Mouse (Mus musculus) cerebellum, postnatal 25 days (tissue): ENCODE data around the gene Zfhx3.

Experiments used
- DNase-seq, 2 experiments: peaks; one replicate each; pipeline ENCODE4 v3.0.0; 2021; ENCODE audit warnings: mixed read lengths in 2 of 2

Zfhx3 gene

DNA sequence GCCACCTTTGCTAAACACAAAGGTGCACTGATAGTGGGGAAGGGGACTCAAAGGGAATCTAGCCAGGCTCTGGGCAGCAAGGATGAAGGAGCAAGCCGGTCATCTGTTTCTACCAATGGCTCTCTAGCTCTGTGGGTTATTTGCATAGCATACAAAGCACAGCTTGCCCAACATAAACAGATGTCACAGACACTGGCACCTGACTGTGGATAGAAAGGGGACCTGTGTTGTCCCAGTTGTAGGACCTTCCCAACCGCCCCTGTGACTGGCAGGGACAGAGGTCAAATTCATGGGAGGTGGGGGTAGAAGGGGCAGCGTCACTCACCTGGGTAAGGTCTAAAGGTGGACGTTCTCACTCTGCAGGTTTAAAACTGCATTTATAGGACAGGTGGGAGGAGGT is 884.0 kb downstream of the Zfhx3 start:
- DNase-seq: no peak

DNA sequence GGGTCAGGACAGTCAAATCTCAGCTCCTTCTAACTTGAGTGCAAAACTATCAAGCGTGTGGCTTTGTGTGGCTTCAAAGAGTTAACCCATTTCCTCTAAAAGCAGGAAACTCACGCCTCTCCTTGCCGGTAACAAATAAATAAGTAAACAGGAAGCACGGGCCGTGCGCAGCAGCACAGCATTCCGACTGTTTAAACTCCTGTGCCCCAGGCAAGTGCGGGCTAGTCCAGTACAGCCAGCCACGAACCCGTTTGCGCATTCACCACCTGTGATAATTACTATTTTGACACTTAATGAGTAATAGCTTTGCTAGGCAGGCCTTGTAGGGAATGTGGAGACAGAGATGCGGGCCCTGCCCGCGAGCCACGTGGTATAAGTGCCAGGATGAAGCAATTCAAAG is 885.0 kb downstream of the Zfhx3 start:
- no peak for DNase-seq

DNA sequence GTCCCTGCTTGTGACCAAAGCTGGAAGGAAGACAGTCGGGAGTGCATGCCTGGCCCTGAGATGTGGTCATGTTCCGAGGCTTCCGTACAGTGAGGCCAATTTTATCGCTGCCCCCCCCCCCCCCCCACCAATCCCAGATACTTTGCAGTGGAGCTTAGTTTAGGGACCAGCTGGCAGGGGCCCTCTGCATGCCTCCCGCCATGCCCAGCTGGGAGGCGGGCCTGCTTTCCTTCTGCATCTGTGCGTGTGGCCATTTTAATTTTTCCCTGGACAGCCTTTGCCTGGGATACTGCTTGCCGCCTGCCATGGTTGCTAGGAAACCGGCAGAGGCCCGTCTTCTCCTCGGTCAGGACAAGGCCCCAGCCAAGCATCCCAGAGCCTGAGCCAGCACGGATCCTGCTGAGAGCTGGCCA is 886.9 kb downstream of the Zfhx3 start:
- peak; percentile 11 to 44 for DNase-seq

DNA sequence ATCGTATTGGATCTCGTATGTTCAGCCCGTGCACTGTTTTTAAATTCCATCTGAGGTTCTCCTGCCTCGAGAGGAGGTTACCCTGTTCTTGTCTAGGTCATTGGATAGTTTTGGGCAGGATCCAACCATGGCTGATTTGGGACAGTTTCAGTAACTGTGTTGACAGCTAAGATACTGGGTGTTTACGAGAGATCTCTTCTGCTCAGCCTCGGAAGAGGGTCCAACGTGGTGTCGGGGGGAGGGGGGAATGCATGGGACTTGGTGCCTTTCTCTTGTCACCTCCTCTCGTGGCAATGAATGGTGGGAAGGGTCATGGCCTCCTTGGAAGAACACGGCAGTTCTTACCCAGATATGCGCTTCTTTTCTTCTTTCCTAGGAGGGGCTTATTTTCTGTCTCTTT is 892.7 kb downstream of the Zfhx3 start:
- DNase-seq: no peak

DNA sequence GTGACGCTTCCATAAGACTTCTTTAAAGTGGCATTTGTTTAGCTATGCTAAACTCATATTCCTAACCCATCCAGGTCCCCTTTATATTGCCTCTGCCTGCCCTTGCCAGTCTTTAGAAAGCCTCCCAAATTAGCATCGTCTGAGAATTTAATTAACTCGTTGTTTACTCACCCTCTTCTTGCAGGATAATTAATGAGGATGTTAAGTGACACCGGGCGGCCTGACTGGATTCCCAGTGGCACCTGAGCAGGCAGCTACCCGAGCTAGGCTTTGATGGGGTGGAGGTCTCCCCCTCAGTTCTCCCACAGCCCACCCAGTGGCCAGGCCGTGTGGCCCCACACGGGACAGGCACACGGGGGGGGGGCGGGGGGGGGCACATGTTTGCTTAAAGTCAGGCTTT is 895.3 kb downstream of the Zfhx3 start:
- no peak for DNase-seq

DNA sequence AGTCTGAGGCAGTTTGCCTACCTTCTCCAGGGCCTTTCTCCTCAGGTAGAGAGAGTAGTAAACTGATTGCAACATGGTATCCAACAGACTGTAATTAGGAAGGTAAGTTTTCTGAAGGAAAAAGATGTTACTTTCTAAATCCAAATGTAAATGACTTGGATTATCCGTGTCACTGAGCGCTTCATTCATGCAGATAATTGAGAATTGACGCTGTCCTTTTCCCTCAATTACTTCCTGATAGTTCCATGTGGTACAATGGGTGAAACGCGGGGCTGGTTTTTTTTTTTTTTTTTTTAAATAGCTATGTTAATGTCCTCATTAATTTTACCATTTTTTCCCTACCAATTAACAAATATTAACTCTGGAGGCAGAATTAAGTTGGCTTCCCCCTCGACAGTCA is 896.3 kb downstream of the Zfhx3 start:
- no peak for DNase-seq

DNA sequence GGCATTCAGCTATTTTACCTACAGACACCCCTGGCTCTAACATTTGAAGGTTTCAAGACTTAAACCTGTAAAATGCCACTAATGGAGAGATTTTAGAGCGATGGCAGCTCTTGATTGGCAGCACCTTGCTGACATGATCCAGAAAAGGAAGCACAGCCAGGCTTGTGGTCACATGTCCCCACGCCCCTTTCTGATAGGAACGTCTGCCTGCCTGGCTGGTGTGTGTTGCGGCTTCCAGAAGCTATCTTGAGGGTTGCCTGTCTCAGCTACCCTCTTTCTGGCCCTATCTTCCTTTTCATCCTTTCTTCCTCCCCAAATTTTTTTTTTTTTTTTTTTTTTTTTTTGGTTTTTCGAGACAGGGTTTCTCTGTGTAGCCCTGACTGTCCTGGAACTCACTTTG is 899.9 kb downstream of the Zfhx3 start:
- DNase-seq: no peak

DNA sequence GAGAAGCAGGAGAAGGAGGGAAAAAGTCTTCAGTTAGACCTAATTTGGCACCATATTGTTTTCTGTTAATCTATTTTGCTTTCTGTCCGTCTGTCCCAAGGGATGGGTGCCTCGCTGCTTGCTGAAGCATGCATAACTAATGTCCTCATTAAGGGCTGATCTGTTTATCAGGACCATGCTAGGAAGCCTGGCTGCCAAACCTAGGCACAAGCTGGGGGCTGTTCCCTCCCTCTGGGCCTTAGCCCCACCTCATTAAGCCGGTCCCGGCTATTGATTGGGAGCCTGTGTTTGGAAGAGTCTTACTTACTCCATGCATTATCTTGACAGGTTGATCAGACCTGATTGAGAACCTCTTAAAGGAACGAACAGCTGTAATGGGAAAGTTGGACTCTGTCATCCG is 903.7 kb downstream of the Zfhx3 start:
- no peak for DNase-seq

DNA sequence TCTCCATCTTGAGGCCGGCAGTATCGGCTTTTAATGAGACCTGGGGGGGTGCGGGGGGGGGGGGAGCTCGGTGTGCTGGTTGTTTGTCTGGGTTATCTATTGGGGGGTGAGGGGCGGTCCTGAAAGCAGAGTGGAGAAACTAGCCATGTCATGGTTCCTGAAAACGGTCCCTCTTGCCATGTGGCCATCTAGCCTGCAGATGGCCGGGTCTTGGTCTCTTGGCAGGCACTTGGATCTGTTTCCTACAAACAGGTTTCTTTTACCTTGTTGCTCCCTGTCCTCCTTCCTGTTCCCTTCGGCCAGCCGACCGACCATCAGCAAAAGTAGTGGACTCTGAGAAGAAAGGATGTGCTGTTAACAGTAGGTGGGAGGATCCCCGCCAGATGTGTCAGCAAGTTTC is 904.4 kb downstream of the Zfhx3 start:
- no peak for DNase-seq

DNA sequence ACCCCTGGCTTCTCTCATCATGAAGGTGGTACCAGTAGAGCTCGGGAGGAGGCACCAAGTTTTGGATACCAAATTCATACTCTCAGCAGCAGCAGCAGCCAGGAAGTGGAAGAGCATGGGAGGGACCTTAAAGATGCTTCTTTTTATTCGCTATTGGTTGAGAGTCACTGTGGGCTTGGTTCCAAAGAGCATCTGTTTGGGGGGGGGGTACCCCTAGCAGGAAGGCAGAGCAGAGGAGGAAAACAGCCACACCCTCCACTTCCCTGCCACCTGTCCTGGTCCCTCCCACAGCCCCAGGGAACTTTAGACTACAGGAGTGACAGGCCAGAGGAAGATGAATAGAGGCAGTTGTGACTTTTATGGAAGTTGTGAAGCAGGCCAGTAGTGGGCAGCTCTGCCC is 904.9 kb downstream of the Zfhx3 start:
- DNase-seq: no peak

DNA sequence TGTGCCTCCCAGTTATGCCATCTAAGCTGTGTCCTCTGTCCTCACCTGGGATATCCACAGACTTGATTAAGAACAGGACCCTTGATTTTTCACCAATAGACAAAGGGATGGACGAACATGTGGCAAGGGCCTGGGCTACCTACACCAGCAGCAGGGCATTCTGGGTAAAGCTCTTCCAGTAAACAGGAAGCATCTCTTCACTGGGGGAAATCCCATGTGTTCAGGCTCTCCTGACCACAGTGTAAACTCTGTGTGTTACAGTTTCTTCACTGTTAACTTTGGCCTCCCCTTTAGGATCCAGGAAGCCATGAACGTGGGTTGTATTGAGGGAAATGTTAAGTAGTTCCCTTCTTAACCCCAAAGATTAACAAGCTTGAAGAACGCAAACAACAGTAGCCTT is 906.0 kb downstream of the Zfhx3 start:
- no peak for DNase-seq

DNA sequence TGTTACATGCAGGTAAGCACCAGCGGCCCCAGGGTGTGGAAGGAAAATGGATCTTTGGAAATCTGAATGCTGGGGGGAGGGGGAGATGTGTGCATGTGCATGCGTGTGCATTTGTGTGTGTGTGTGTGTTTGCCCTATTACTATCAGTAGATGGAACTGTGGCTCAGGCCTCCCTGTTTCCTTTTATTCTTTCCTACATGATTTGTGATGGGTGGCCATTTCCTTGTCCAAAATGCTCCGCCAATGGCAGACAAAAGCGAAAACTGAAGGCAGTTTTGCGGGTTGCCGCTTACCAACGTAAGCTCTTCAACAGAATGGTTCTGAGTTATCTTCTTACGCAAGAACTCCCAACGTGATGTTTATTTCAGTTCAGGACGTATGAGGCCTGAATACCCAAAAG is 910.6 kb downstream of the Zfhx3 start:
- DNase-seq: no peak

DNA sequence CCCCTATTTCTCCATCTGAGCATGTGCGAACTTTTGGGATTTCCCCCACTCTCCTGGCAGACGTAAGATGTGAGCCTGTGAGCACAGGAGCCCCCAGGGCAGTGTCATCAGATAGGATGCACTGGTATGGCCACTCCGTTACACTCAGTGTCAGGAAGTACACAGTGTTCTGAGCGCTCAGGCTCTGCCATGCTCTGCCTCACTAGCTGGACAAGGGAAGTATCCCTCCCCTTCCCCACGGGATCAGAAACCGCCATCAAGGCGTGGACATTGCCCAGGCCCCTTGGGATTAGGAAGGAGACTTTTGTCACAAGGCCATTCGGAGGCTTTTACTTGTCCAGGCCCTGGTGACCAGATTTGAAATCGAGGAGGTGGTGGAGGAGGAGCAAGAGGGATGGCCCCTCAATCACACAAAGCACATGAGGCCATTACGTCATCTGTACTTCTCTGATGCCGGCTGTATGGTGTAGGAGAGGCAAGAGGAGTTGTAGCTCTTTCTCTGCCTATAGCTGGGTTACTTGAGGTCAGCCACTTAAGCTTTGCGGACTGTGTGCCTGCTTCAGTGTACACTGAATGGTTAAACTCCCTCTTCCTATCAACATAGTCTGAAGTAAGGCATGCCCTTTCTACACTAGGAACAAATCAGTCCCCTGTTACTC is 912.1 kb downstream of the Zfhx3 start:
- no peak for DNase-seq

DNA sequence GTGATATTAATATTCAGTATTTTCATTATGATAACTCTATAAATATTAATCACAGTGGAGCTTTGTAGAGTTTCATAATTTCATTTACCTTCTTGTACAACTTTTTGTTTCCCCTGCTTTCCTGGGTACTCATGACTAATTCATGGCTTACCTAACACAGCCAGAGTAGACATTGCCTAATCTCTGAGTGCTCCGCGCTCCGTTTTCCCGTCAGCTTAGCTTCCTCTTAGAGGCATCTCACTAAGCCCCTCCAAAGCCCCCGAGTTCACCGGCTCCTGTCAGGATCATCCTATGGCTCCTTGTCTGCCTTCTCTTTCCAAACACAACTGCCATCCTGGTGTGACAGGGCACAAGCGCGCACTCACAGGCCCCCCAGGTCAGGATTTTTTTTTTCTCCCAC is 916.6 kb downstream of the Zfhx3 start:
- DNase-seq: no peak

DNA sequence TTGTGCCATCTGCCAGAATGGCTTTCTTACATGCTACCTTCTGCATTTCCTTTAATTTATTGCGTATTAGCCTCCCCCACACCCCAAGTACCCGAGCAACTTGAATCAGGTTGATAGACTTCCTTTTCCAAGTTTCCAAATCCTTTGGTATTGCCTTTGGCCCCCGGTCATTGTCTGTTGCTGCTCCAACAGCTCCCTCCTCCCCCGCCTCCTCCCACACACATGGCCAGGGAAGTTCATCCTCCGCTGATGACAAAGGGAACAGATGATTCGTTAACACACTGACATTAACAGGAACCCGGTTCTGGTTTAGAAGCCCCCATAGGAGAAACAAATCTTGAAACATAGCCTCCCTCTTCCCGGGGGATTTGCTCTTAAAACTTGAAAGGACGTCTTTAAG is 917.5 kb downstream of the Zfhx3 start:
- no peak for DNase-seq

DNA sequence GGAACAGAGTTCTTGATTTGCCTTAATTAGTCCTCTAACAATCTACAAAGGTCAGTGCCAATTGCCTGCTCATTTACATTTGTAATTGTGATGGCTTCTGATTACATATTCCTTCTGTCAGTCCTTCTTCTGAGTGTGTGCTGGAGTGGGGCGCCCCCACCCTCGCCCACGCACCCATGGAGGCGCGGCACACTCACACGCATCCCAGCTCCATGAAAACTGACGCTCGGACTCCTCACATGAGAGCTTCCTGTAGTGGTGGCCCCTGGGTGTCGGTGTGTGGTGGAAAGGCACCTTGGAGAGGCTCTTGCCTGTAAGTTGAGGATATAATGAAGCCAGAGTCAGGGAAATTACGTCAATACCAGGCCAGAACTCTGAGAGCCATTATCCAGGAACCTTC is 921.0 kb downstream of the Zfhx3 start:
- no peak for DNase-seq

DNA sequence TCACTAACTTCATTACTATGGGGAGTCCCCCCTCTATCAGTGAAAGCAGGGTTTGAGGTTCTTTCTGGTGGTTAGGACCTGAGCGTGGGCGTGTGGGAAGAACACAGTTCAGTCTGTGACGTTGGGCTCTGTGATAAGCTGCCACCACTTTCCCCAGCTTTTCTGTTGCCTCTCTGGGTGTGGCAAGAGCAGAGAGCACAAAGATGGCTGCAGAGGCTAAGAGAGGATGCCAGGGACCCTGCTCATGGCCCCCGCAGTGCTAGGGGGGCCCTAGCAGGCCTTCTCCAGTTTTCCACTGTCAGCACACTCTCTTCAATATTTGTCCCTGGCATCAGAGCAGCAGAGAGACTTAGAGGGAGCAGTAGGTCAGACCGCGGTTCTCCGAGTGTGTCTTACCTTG is 924.0 kb downstream of the Zfhx3 start:
- no peak for DNase-seq

DNA sequence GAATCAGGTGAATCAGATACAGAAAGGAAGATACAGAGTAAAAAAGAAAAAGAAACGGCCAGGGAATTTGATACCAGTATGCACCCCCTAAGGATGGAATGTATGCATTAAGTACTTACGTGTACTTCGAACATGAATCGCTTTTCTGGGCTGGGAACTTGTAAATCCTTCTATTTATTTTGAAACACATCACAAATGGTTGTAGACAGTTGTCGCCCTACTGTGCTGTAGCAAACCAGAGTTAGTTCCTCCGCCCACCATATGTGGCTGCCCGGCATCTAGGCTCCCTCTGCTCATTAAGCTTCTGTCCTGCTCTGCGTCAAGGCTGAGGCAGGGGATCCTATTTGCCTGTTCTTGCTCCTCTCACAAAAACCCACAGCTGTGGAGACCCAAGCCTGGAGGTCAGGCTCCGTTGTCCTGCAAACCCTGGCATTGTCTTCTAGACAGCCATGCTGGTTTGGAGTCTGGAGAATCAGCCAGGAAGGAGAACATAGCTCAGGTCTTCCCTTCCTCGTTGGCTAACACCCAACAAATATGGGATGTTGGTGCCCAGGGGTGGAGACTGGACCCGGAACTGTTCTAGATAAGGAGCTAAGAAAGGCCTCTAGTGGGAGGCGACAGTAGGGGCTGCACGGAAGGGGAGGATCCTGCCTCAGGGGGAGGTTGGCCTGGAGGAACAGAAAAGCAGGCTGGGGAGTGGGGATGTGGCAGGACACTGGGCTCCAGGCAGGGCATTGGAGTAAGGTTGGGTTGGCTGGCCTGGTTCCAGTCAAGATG is 925.2 kb downstream of the Zfhx3 start:
- DNase-seq: no peak

DNA sequence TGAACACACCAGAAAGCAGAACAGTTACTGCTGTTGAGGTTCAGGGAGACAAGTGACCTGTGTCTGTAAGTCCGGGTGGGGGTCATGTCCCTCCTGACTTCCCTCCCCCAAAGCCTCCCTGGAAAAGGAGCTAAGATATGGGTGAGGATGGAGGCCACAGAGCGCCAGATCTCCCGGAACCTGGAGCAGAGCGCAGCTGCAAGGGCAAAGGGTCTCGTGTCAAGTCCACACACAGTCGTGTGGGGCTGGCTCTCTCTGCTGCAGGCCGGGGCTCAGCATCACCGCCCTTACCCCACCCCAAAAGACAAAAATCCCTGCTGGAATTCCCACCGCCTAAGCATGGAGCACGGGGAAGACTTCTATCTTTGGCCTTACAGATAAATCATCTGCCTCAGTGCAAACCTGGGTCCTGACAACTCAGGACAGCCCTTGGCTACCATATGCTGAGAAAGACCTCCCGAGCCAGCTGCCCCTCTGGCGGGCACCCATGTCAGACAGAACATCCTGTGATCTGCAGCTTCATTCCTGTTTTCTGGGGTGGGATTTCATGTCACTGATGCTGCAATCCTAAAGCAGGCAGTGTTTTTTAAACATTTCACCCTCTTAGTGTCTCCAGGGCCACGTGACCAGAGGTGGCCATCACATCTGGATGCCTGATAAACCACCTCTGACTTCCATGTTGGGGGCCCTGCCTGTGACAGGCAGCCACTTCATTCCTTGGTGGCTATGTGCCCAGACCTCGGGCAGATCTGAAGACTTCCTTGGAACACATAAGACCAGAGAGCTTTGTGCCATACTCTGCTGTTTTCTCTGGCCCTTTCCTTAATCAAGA is 926.0 kb downstream of the Zfhx3 start:
- DNase-seq: no peak

DNA sequence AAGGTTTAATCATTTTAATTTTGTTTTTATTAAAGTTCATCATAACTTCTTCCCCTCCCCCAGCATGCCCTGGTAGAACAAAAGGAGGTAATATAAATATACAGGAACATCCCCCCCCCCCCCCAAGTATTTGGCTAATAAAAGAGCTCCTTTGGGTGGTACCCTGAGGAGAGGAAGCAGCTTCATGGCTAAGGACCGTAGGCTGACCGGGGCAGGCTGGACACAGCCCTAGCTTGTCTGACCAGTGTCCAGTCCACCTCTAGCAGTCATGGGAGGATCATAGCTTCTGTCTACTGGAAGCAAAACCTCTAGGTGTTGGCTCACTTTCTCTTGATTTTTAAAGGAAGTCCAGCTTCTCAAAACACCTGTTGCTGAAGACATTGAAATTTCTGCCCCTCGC is 927.0 kb downstream of the Zfhx3 start:
- no peak for DNase-seq

DNA sequence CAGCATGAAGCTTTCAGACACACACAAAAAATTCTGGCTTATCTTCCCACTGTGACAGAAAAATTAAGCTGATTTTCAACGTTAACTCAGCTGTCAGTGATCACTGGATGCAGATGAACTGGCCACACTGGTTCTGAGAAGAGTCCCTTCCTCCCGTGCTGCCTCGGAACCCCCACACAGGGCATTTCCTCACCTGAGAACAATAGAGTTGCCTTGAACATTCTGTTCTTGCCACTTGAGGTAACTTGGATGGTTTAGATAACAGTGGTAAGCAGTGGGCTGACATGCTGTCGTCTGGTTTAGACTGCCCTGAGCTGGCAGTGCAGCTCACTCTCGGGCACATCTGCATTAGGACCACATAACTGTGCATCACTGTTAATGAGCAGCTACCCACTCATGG is 927.5 kb downstream of the Zfhx3 start:
- DNase-seq: no peak

DNA sequence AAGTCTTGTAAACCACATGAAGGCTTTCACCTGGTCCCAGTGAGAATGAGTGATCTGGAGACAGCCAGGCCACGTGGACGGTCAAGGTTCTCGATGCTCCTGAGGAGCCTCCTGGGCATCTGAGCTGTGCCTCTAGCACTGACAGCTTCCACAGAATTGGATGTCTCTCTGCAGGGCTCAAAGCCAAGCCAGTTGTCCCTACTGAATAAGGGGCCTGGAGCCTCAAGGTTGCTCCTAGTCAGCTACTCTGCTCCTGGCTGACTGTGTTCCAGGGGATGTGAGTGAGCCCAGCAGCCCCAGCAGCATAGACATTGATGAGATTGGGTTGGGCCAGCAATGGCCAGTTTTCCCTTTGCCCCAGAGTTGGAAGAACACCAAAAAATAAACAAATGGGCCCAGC is 927.9 kb downstream of the Zfhx3 start:
- no peak for DNase-seq

DNA sequence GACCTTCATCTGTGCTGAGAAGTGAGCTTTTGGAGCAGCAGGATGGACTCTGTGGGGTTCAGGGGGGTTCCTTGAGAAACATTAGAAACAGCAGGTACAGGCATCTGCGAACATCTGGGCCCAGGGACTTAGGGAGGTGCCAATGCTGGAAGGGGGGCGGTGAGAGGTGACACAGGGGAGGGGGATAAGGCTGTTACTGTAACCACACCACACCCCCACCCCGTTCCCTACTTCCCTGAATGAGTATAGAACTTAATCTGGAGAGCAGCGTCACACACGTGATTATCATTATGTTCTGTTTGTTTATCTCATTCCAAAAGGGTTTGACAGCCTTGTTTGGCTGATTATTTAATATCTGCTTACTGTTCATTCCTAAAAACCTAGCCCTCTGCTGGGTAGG is 933.3 kb downstream of the Zfhx3 start:
- no peak for DNase-seq

DNA sequence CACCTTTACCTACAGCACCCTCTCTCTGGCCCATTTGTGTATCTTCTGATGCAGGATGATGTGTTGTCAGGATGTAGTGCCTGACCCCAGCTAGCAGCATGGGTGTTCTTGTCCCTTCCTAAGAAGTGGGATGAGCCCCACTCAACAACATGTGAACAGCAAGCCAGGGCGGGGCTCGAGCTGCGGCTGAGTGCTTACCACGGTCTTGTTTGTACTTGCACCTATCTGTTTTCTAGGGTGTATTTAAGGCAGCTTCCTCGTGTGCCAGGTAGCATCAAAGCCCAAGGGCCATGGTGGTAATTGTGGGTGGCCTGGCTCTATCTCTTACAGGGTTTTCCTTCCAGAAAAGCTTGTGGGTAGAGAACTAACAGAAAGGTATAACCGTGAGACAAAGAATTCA is 937.7 kb downstream of the Zfhx3 start:
- no peak for DNase-seq
